Mouse (Mus musculus): ENCODE measurements around the gene Naxe.

- TF ChIP-seq POLR2A (IDR thresholded peaks at IDR 0.05; ENCODE audit: borderline replicate concordance, extremely low read depth, low read depth, low read length) (no peak), CTCF (IDR thresholded peaks at IDR 0.05; ENCODE audit: insufficient read depth, low read length) (no peak)
Measured at GRCm38 (mm10) chr3:88102196-88102595, 43.9 kb upstream of the Naxe start.

All from lung, adult 2 months (tissue).